Mouse (Mus musculus) liver, adult 2 months (tissue): ENCODE measurements around the gene Tmx1.

Experiments used
- CTCF ChIP-seq: fragments of 200-500 bp; IDR thresholded peaks from 2 replicates; pipeline ENCODE4 v1.5.1; 2011; ENCODE audit warnings: low read depth, low read length, control low read depth
- POLR2A ChIP-seq: fragments of 200-500 bp; IDR thresholded peaks from 2 replicates; pipeline ENCODE4 v1.6.1; 2011; ENCODE audit warnings: low read length, control low read depth; ENCODE audit not compliant: insufficient read depth; ENCODE audit errors: extremely low read depth

DNA sequence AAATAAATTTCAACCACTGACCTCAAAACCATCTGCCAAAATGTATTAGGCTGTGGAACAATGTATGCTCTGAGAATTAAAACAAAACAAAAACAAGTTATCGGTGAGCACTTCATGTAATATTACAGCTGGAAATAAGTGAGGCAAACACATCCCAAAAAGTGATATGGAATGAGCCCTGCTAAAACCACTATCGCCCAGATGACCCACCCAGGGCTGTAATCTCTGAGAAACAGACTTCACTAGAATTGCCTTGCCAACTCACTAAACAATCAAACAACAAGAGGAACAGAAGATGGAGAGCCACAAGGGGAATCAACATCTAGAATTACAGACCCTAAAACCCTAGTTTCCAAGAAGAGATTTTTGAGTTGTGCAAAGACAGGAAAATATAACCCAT lies 752 bp upstream of the Tmx1 start:
- no peak for TF ChIP-seq POLR2A
- no peak for TF ChIP-seq CTCF
